Mouse (Mus musculus) MEL (cell line): ENCODE measurements around the gene Parp11. TPM values are rescaled to one million over a fixed set of nuclear protein-coding genes. Genes with fewer than 3 reads are reported as not detected.

ENCODE experiments used
- DNase-seq: peaks from one replicate; pipeline ENCODE4 v3.0.0; 2011; ENCODE audit warnings: low read depth, low spot score
- H3K27ac ChIP-seq: 2 replicates; pipeline ENCODE4 v1.5.1; 2012; ENCODE audit warnings: low read depth, mild to moderate bottlenecking, control low read depth, low read length, moderate library complexity; ENCODE audit not compliant: control insufficient read depth
- H3K27me3 ChIP-seq, 2 experiments: fragments of 150-350 bp in 1 of 2; sonication (generic) in 1 of 2; 2 replicates each; pipeline ENCODE4 v1.6.1; 2012; ENCODE audit warnings: low read length in 2 of 2, mild to moderate bottlenecking in 2 of 2, improper control_type of control experiment in 1 of 2, moderate library complexity in 1 of 2; ENCODE audit not compliant: insufficient read depth in 2 of 2, control insufficient read depth in 1 of 2
- H3K36me3 ChIP-seq, 2 experiments: 2 replicates each; pipeline ENCODE4 v1.6.1; 2012 to 2014; ENCODE audit warnings: low read length in 2 of 2, improper control_type of control experiment in 1 of 2, inconsistent platforms in 1 of 2, mild to moderate bottlenecking in 1 of 2; ENCODE audit not compliant: insufficient read depth in 2 of 2, control insufficient read depth in 1 of 2
- H3K4me1 ChIP-seq, 2 experiments: fragments of 150-350 bp in 1 of 2; sonication (generic) in 1 of 2; 2 replicates each; pipeline ENCODE4 v1.6.1; 2012; ENCODE audit warnings: low read length in 2 of 2, improper control_type of control experiment in 1 of 2, mild to moderate bottlenecking in 1 of 2; ENCODE audit not compliant: insufficient read depth in 2 of 2, control insufficient read depth in 1 of 2
- H3K4me3 ChIP-seq, 2 experiments: fragments of 150-350 bp in 1 of 2; sonication (generic) in 1 of 2; 2 replicates each; pipeline ENCODE4 v1.5.1; 2012; ENCODE audit warnings: low read depth in 2 of 2, low read length in 2 of 2, mild to moderate bottlenecking in 2 of 2, moderate library complexity in 2 of 2, control low read depth in 1 of 2, improper control_type of control experiment in 1 of 2; ENCODE audit not compliant: control insufficient read depth in 1 of 2, insufficient read depth in 1 of 2
- H3K79me2 ChIP-seq: 2 replicates; pipeline ENCODE4 v1.6.1; 2012; ENCODE audit warnings: mild to moderate bottlenecking, low read length, moderate library complexity; ENCODE audit not compliant: control insufficient read depth, poor library complexity, insufficient read depth
- H3K9ac ChIP-seq: 2 replicates; pipeline ENCODE4 v1.6.1; 2012; ENCODE audit warnings: low read depth, mild to moderate bottlenecking, control low read depth, low read length, moderate library complexity; ENCODE audit not compliant: control insufficient read depth, poor library complexity, severe bottlenecking
- H3K9me3 ChIP-seq: fragments of 150-350 bp; sonication (generic); replicated peaks from 2 replicates; pipeline ENCODE4 v1.6.1; 2012; ENCODE audit warnings: mild to moderate bottlenecking, low read length, improper control_type of control experiment, moderate library complexity; ENCODE audit not compliant: insufficient read depth
- CHD1 ChIP-seq: IDR thresholded peaks from 2 replicates; pipeline ENCODE4 v1.6.1; 2012; ENCODE audit warnings: low read depth, mild to moderate bottlenecking, inconsistent platforms, low read length, improper control_type of control experiment
- CHD2 ChIP-seq: IDR thresholded peaks from 2 replicates; pipeline ENCODE4 v1.6.1; 2011; ENCODE audit warnings: low read length, improper control_type of control experiment
- CTCF ChIP-seq, 3 experiments: IDR thresholded peaks in 2 of 3; conservative IDR thresholded peaks in 1 of 3; 2 replicates each; pipeline ENCODE4 v1.5.1; 2011 to 2012; ENCODE audit warnings: low read length in 3 of 3, low read depth in 2 of 3, mild to moderate bottlenecking in 2 of 3, improper control_type of control experiment in 1 of 3, inconsistent platforms in 1 of 3, mixed read lengths in 1 of 3, moderate library complexity in 1 of 3; ENCODE audit not compliant: control insufficient read depth in 1 of 3, insufficient read depth in 1 of 3, poor library complexity in 1 of 3, severe bottlenecking in 1 of 3
- E2F4 ChIP-seq: IDR thresholded peaks from 2 replicates; pipeline ENCODE4 v1.6.1; 2011; ENCODE audit warnings: low read depth, low read length, improper control_type of control experiment, borderline replicate concordance
- ELF1 ChIP-seq: IDR thresholded peaks from 2 replicates; pipeline ENCODE4 v1.6.1; 2014; ENCODE audit warnings: low read depth, mild to moderate bottlenecking, inconsistent platforms, low read length, improper control_type of control experiment, moderate library complexity
- EP300 ChIP-seq, 2 experiments: IDR thresholded peaks; 2 replicates each; pipeline ENCODE4 v1.6.1; 2011; ENCODE audit warnings: improper control_type of control experiment in 2 of 2, low read length in 2 of 2, low read depth in 1 of 2, mild to moderate bottlenecking in 1 of 2
- ETS1 ChIP-seq: IDR thresholded peaks from 2 replicates; pipeline ENCODE4 v1.6.1; 2012; ENCODE audit warnings: low read depth, mild to moderate bottlenecking, inconsistent platforms, low read length, improper control_type of control experiment, moderate library complexity
- GABPA ChIP-seq: IDR thresholded peaks from 2 replicates; pipeline ENCODE4 v1.6.1; 2012; ENCODE audit warnings: low read depth, mild to moderate bottlenecking, inconsistent platforms, low read length, improper control_type of control experiment, moderate library complexity
- GATA1 ChIP-seq: IDR thresholded peaks from 2 replicates; pipeline ENCODE4 v1.6.1; 2011; ENCODE audit warnings: low read depth, low read length, improper control_type of control experiment
- KAT2A ChIP-seq: conservative IDR thresholded peaks from 2 replicates; pipeline ENCODE4 v1.6.1; 2012; ENCODE audit warnings: low read depth, low read length, improper control_type of control experiment, inconsistent platforms
- MEF2A ChIP-seq: IDR thresholded peaks from 2 replicates; pipeline ENCODE4 v1.6.1; 2014; ENCODE audit warnings: low read depth, mild to moderate bottlenecking, inconsistent platforms, low read length, improper control_type of control experiment; ENCODE audit not compliant: poor library complexity, insufficient replicate concordance, severe bottlenecking; ENCODE audit errors: extremely low read depth
- MXI1 ChIP-seq: IDR thresholded peaks from 2 replicates; pipeline ENCODE4 v1.6.1; 2011; ENCODE audit warnings: mild to moderate bottlenecking, low read depth, low read length, improper control_type of control experiment
- MYC ChIP-seq: IDR thresholded peaks from 2 replicates; pipeline ENCODE4 v1.6.1; 2011; ENCODE audit warnings: low read depth, mild to moderate bottlenecking, low read length, improper control_type of control experiment, moderate library complexity
- NELFE ChIP-seq: IDR thresholded peaks from 2 replicates; pipeline ENCODE4 v1.6.1; 2011; ENCODE audit warnings: low read depth, low read length, improper control_type of control experiment
- POLR2AphosphoS2 ChIP-seq: IDR thresholded peaks from 2 replicates; pipeline ENCODE4 v1.6.1; 2011; ENCODE audit warnings: low read length, improper control_type of control experiment
- RAD21 ChIP-seq: IDR thresholded peaks from 2 replicates; pipeline ENCODE4 v1.6.1; 2011; ENCODE audit warnings: mild to moderate bottlenecking, low read depth, low read length, improper control_type of control experiment
- RCOR1 ChIP-seq: IDR thresholded peaks from 2 replicates; pipeline ENCODE4 v1.6.1; 2012; ENCODE audit warnings: low read depth, mild to moderate bottlenecking, inconsistent platforms, low read length, improper control_type of control experiment
- TAL1 ChIP-seq: IDR thresholded peaks from 2 replicates; pipeline ENCODE4 v1.6.1; 2012; ENCODE audit warnings: mild to moderate bottlenecking, inconsistent platforms, low read length, moderate library complexity, mixed read lengths
- TCF12 ChIP-seq: IDR thresholded peaks from 2 replicates; pipeline ENCODE4 v1.6.1; 2014; ENCODE audit warnings: low read depth, mild to moderate bottlenecking, inconsistent platforms, low read length, improper control_type of control experiment, moderate library complexity
- USF2 ChIP-seq, 2 experiments: IDR thresholded peaks; 2 replicates each; pipeline ENCODE4 v1.6.1; 2011 to 2012; ENCODE audit warnings: improper control_type of control experiment in 2 of 2, low read length in 2 of 2, borderline replicate concordance in 1 of 2, inconsistent platforms in 1 of 2, low read depth in 1 of 2, mild to moderate bottlenecking in 1 of 2; ENCODE audit not compliant: insufficient read depth in 1 of 2
- ZNF384 ChIP-seq: IDR thresholded peaks from 2 replicates; pipeline ENCODE4 v1.6.1; 2012; ENCODE audit warnings: low read depth, mild to moderate bottlenecking, inconsistent platforms, low read length, improper control_type of control experiment
- polyA plus RNA-seq, 2 experiments: library from polyadenylated mRNA; stranded (reverse) in 1 of 2; unstranded in 1 of 2; fragments of >175 nt in 1 of 2; fragments of >200 nt in 1 of 2; gene quantifications; 2 replicates each; pipeline versions ENCODE4 v1.2.1 to v1.2.4; 2012; ENCODE audit warnings: low replicate concordance in 2 of 2, low read depth in 1 of 2; ENCODE audit not compliant: insufficient read length in 2 of 2, insufficient read depth in 1 of 2, missing spikeins in 1 of 2
- total RNA-seq: library from RNA; depleted of rRNA; stranded (reverse); fragments of 300-350 nt; gene quantifications from 2 replicates; pipeline ENCODE4 v1.2.3, GENCODE M21; 2012

Gene Parp11
- total and polyA plus RNA-seq, 3 experiments: 5.9 to 8.2 TPM; not detected in 1

DNA sequence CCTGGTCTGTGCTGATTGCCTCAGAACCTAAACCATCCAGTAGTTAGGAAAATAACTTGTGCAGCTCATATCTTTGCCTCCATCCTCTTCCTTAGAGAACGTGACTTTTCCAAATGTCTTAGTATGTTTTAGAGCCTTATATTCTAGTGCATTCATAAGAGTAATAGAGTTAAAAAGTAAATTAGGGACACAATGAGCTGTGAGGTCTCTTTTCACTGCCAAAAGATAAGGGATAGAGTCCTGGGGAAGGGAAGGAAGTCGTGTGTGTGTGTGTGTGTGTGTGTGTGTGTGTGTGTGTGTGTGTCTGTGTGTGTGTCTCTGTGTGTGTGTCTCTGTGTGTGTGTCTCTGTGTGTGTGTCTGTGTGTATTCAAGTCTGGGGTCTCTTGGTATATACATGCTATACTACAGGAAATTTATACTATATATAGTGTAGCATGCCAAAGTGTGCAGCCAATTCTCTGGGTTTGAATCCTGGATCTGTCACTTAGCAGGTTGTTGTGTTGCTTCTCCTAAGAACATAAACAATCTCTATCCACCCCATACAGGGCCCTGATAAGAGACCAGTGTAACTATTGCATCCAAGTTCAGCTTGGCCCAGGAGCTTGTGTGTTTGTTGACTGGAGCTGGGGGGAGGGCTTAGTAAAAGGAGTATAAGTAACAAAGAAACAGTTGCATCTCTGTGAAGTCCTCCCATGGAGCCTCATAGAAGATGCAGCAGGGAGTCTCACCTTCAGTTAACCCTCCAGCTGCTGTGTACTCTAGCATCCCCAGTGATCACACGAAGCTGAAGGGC lies 85.0 kb downstream of the Parp11 start:
- H3K4me1 ChIP-seq: peaks cover 11 to 28% of the 10 kb centered on the region in 2 experiments
- DNase-seq: peak; percentile 23
- no peaks in the 10 kb centered on the region for H3K79me2 ChIP-seq
- no peaks in the 10 kb centered on the region for H3K9me3 ChIP-seq
- H3K27me3 ChIP-seq: 0 out of 4 replicates have a peak, but pooled peaks cover 0 to 1% of the 10 kb centered on the region in 2 experiments
- peak overlapping the region; percentile 40 for H3K27ac ChIP-seq
- H3K9ac ChIP-seq: no peak overlapping the region
- no peak overlapping the region for H3K4me3 ChIP-seq
- H3K36me3 ChIP-seq: peaks cover 0 to 8% of the 10 kb centered on the region in 2 experiments; a peak in 2 of 4 replicates
- TF ChIP-seq RAD21 (no peak), TCF12 (0 out of 2 replicates have a peak, but pooled peaks have one; percentile 15), MEF2A (no peak), ETS1 (peak; percentile 45; the same call in 1 of the 2 replicates), GATA1 (peak; percentile 41), EP300 (IDR thresholded peaks at IDR 0.05; ENCODE audit: low read depth in 1 of 2, low read length in 2 of 2) (peak in 1 of 2 experiments; percentile 56; a peak in 3 of 4 replicates), TAL1 (no peak), KAT2A (no peak)

DNA sequence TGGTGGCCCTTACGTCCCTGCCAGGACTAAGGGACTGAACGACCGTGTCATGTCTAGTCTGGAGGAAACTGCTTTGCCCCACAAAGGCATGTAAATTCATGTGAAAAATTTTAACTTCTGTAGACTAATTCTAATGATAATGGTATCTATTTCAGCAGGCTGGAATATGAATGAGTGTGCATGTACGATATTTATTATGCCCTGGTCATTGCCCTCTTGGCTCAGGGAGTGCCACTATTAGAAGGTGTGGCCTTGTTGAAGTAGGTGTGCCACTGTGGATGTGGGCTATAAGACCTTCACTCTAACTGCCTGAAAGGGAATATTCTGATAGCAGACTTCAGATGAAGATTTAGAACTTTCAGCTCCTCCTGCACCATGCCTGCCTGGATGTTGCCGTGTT lies 85.7 kb downstream of the Parp11 start:
- DNase-seq: no peak
- no peak overlapping the region for H3K9ac ChIP-seq
- no peak overlapping the region for H3K4me3 ChIP-seq
- no peak for TF ChIP-seq MXI1
- TF ChIP-seq ELF1: no peak
- no peak for TF ChIP-seq GATA1
- TF ChIP-seq KAT2A: no peak
- no peak for TF ChIP-seq MYC
- TF ChIP-seq GABPA: no peak
- no peak for TF ChIP-seq NELFE
- no peak for TF ChIP-seq E2F4
- no peak for TF ChIP-seq CHD2
- no peak for TF ChIP-seq CTCF (IDR thresholded peaks at IDR 0.05 in 2 of 3, conservative IDR thresholded peaks at IDR 0.05 in 1 of 3; ENCODE audit: control insufficient read depth in 1 of 3, insufficient read depth in 1 of 3, low read depth in 2 of 3, low read length in 3 of 3, poor library complexity in 1 of 3, severe bottlenecking in 1 of 3)
- no peak for TF ChIP-seq USF2 (IDR thresholded peaks at IDR 0.05; ENCODE audit: borderline replicate concordance in 1 of 2, insufficient read depth in 1 of 2, low read depth in 1 of 2, low read length in 2 of 2)
- TF ChIP-seq POLR2AphosphoS2: no peak
- no peak for TF ChIP-seq RCOR1
- no peak for TF ChIP-seq CHD1
- no peak for TF ChIP-seq ZNF384
- H3K9me3 ChIP-seq: no peaks in the 10 kb centered on the region
- H3K79me2 ChIP-seq: no peaks in the 10 kb centered on the region
- no peak overlapping the region for H3K27ac ChIP-seq
- peaks cover 0 to 1% of the 10 kb centered on the region in 2 experiments; a peak in 1 of 4 replicates for H3K27me3 ChIP-seq
- peaks cover 11 to 28% of the 10 kb centered on the region in 2 experiments for H3K4me1 ChIP-seq
- H3K36me3 ChIP-seq: peaks cover 0 to 8% of the 10 kb centered on the region in 2 experiments; a peak in 2 of 4 replicates
